Mouse (Mus musculus) MEL (cell line): ENCODE results near the gene Krtap4-2. TPM values are rescaled to one million over a fixed set of nuclear protein-coding genes. Genes with fewer than 3 reads are reported as not detected.

ENCODE experiments used
- DNase-seq: peaks from one replicate; pipeline ENCODE4 v3.0.0; 2011; ENCODE audit warnings: low read depth, low spot score
- H3K27ac ChIP-seq: 2 replicates; pipeline ENCODE4 v1.5.1; 2012; ENCODE audit warnings: low read depth, mild to moderate bottlenecking, control low read depth, low read length, moderate library complexity; ENCODE audit not compliant: control insufficient read depth
- H3K27me3 ChIP-seq, 2 experiments: fragments of 150-350 bp in 1 of 2; sonication (generic) in 1 of 2; 2 replicates each; pipeline ENCODE4 v1.6.1; 2012; ENCODE audit warnings: low read length in 2 of 2, mild to moderate bottlenecking in 2 of 2, improper control_type of control experiment in 1 of 2, moderate library complexity in 1 of 2; ENCODE audit not compliant: insufficient read depth in 2 of 2, control insufficient read depth in 1 of 2
- H3K36me3 ChIP-seq, 2 experiments: 2 replicates each; pipeline ENCODE4 v1.6.1; 2012 to 2014; ENCODE audit warnings: low read length in 2 of 2, improper control_type of control experiment in 1 of 2, inconsistent platforms in 1 of 2, mild to moderate bottlenecking in 1 of 2; ENCODE audit not compliant: insufficient read depth in 2 of 2, control insufficient read depth in 1 of 2
- H3K4me1 ChIP-seq, 2 experiments: fragments of 150-350 bp in 1 of 2; sonication (generic) in 1 of 2; 2 replicates each; pipeline ENCODE4 v1.6.1; 2012; ENCODE audit warnings: low read length in 2 of 2, improper control_type of control experiment in 1 of 2, mild to moderate bottlenecking in 1 of 2; ENCODE audit not compliant: insufficient read depth in 2 of 2, control insufficient read depth in 1 of 2
- H3K4me3 ChIP-seq, 2 experiments: fragments of 150-350 bp in 1 of 2; sonication (generic) in 1 of 2; 2 replicates each; pipeline ENCODE4 v1.5.1; 2012; ENCODE audit warnings: low read depth in 2 of 2, low read length in 2 of 2, mild to moderate bottlenecking in 2 of 2, moderate library complexity in 2 of 2, control low read depth in 1 of 2, improper control_type of control experiment in 1 of 2; ENCODE audit not compliant: control insufficient read depth in 1 of 2, insufficient read depth in 1 of 2
- H3K79me2 ChIP-seq: 2 replicates; pipeline ENCODE4 v1.6.1; 2012; ENCODE audit warnings: mild to moderate bottlenecking, low read length, moderate library complexity; ENCODE audit not compliant: control insufficient read depth, poor library complexity, insufficient read depth
- H3K9ac ChIP-seq: 2 replicates; pipeline ENCODE4 v1.6.1; 2012; ENCODE audit warnings: low read depth, mild to moderate bottlenecking, control low read depth, low read length, moderate library complexity; ENCODE audit not compliant: control insufficient read depth, poor library complexity, severe bottlenecking
- H3K9me3 ChIP-seq: fragments of 150-350 bp; sonication (generic); replicated peaks from 2 replicates; pipeline ENCODE4 v1.6.1; 2012; ENCODE audit warnings: mild to moderate bottlenecking, low read length, improper control_type of control experiment, moderate library complexity; ENCODE audit not compliant: insufficient read depth
- BHLHE40 ChIP-seq: IDR thresholded peaks from 2 replicates; pipeline ENCODE4 v1.6.1; 2012; ENCODE audit warnings: low read depth, mild to moderate bottlenecking, inconsistent platforms, low read length, improper control_type of control experiment, borderline replicate concordance
- CHD1 ChIP-seq: IDR thresholded peaks from 2 replicates; pipeline ENCODE4 v1.6.1; 2012; ENCODE audit warnings: low read depth, mild to moderate bottlenecking, inconsistent platforms, low read length, improper control_type of control experiment
- CHD2 ChIP-seq: IDR thresholded peaks from 2 replicates; pipeline ENCODE4 v1.6.1; 2011; ENCODE audit warnings: low read length, improper control_type of control experiment
- CTCF ChIP-seq, 3 experiments: IDR thresholded peaks in 2 of 3; conservative IDR thresholded peaks in 1 of 3; 2 replicates each; pipeline ENCODE4 v1.5.1; 2011 to 2012; ENCODE audit warnings: low read length in 3 of 3, low read depth in 2 of 3, mild to moderate bottlenecking in 2 of 3, improper control_type of control experiment in 1 of 3, inconsistent platforms in 1 of 3, mixed read lengths in 1 of 3, moderate library complexity in 1 of 3; ENCODE audit not compliant: control insufficient read depth in 1 of 3, insufficient read depth in 1 of 3, poor library complexity in 1 of 3, severe bottlenecking in 1 of 3
- ELF1 ChIP-seq: IDR thresholded peaks from 2 replicates; pipeline ENCODE4 v1.6.1; 2014; ENCODE audit warnings: low read depth, mild to moderate bottlenecking, inconsistent platforms, low read length, improper control_type of control experiment, moderate library complexity
- ETS1 ChIP-seq: IDR thresholded peaks from 2 replicates; pipeline ENCODE4 v1.6.1; 2012; ENCODE audit warnings: low read depth, mild to moderate bottlenecking, inconsistent platforms, low read length, improper control_type of control experiment, moderate library complexity
- GABPA ChIP-seq: IDR thresholded peaks from 2 replicates; pipeline ENCODE4 v1.6.1; 2012; ENCODE audit warnings: low read depth, mild to moderate bottlenecking, inconsistent platforms, low read length, improper control_type of control experiment, moderate library complexity
- KAT2A ChIP-seq: conservative IDR thresholded peaks from 2 replicates; pipeline ENCODE4 v1.6.1; 2012; ENCODE audit warnings: low read depth, low read length, improper control_type of control experiment, inconsistent platforms
- MAX ChIP-seq: IDR thresholded peaks from 2 replicates; pipeline ENCODE4 v1.6.1; 2011; ENCODE audit warnings: low read length, improper control_type of control experiment
- MAZ ChIP-seq: IDR thresholded peaks from 2 replicates; pipeline ENCODE4 v1.6.1; 2012; ENCODE audit warnings: low read depth, mild to moderate bottlenecking, inconsistent platforms, low read length, improper control_type of control experiment
- MXI1 ChIP-seq: IDR thresholded peaks from 2 replicates; pipeline ENCODE4 v1.6.1; 2011; ENCODE audit warnings: mild to moderate bottlenecking, low read depth, low read length, improper control_type of control experiment
- MYB ChIP-seq: IDR thresholded peaks from 2 replicates; pipeline ENCODE4 v1.6.1; 2011; ENCODE audit warnings: mild to moderate bottlenecking, low read depth, low read length, improper control_type of control experiment
- POLR2AphosphoS2 ChIP-seq: IDR thresholded peaks from 2 replicates; pipeline ENCODE4 v1.6.1; 2011; ENCODE audit warnings: low read length, improper control_type of control experiment
- POLR2AphosphoS5 ChIP-seq: IDR thresholded peaks from 2 replicates; pipeline ENCODE4 v1.6.1; 2012; ENCODE audit warnings: low read depth, borderline replicate concordance, mild to moderate bottlenecking, inconsistent platforms, low read length, moderate library complexity, mixed read lengths
- RCOR1 ChIP-seq: IDR thresholded peaks from 2 replicates; pipeline ENCODE4 v1.6.1; 2012; ENCODE audit warnings: low read depth, mild to moderate bottlenecking, inconsistent platforms, low read length, improper control_type of control experiment
- TAL1 ChIP-seq: IDR thresholded peaks from 2 replicates; pipeline ENCODE4 v1.6.1; 2012; ENCODE audit warnings: mild to moderate bottlenecking, inconsistent platforms, low read length, moderate library complexity, mixed read lengths
- TBP ChIP-seq: IDR thresholded peaks from 2 replicates; pipeline ENCODE4 v1.8.0; 2011; ENCODE audit warnings: low read depth, low read length, improper control_type of control experiment
- USF1 ChIP-seq: IDR thresholded peaks from 2 replicates; pipeline ENCODE4 v1.6.1; 2014; ENCODE audit warnings: low read depth, mild to moderate bottlenecking, inconsistent platforms, low read length, improper control_type of control experiment, moderate library complexity
- ZC3H11A ChIP-seq: IDR thresholded peaks from 2 replicates; pipeline ENCODE4 v1.6.1; 2012; ENCODE audit warnings: low read depth, mild to moderate bottlenecking, inconsistent platforms, low read length, improper control_type of control experiment
- ZKSCAN1 ChIP-seq: IDR thresholded peaks from 2 replicates; pipeline ENCODE4 v1.6.1; 2012; ENCODE audit warnings: low read depth, mild to moderate bottlenecking, inconsistent platforms, low read length, improper control_type of control experiment, moderate library complexity
- polyA plus RNA-seq, 2 experiments: library from polyadenylated mRNA; stranded (reverse) in 1 of 2; unstranded in 1 of 2; fragments of >175 nt in 1 of 2; fragments of >200 nt in 1 of 2; gene quantifications; 2 replicates each; pipeline versions ENCODE4 v1.2.1 to v1.2.4; 2012; ENCODE audit warnings: low replicate concordance in 2 of 2, low read depth in 1 of 2; ENCODE audit not compliant: insufficient read length in 2 of 2, insufficient read depth in 1 of 2, missing spikeins in 1 of 2
- total RNA-seq: library from RNA; depleted of rRNA; stranded (reverse); fragments of 300-350 nt; gene quantifications from 2 replicates; pipeline ENCODE4 v1.2.3, GENCODE M21; 2012

The Krtap4-2 gene
- total and polyA plus RNA-seq, 3 experiments: not detected

- Histone ChIP-seq H3K4me3 (no peak within 1 kb of the TSS), H3K36me3 (no peaks in the 10 kb centered on the region), H3K4me1 (no peaks in the 10 kb centered on the region), H3K9ac (no peak within 1 kb of the TSS), H3K79me2 (no peaks in the 10 kb centered on the region), H3K9me3 (no peaks in the 10 kb centered on the region; the same call in 1 of the 2 replicates), H3K27ac (no peak within 1 kb of the TSS), H3K27me3 (no peaks in the 10 kb centered on the region)
- TF ChIP-seq TAL1: no peak
- no peak for TF ChIP-seq GABPA
- TF ChIP-seq RCOR1: no peak
- TF ChIP-seq MYB: no peak
- TF ChIP-seq POLR2AphosphoS5: no peak
- no peak for TF ChIP-seq BHLHE40
- no peak for TF ChIP-seq CHD1
- no peak for TF ChIP-seq CHD2
- TF ChIP-seq ZC3H11A: no peak
- TF ChIP-seq KAT2A: no peak
- no peak for TF ChIP-seq MAZ
- no peak for TF ChIP-seq ETS1
- TF ChIP-seq TBP: no peak
- TF ChIP-seq ZKSCAN1: no peak
- no peak for TF ChIP-seq POLR2AphosphoS2
- TF ChIP-seq MXI1: no peak
- no peak for TF ChIP-seq MAX
- TF ChIP-seq CTCF (IDR thresholded peaks at IDR 0.05 in 2 of 3, conservative IDR thresholded peaks at IDR 0.05 in 1 of 3; ENCODE audit: control insufficient read depth in 1 of 3, insufficient read depth in 1 of 3, low read depth in 2 of 3, low read length in 3 of 3, poor library complexity in 1 of 3, severe bottlenecking in 1 of 3): no peak
- DNase-seq: no peak
These were observed 31.0 kb upstream of the Krtap4-2 start, which contains the start of gene Krtap4-6 for GRCm38 (mm10) chr11:99665860-99666259. Gene Krtap4-6 (minus strand): TSS chr11:99665960.

GRCm38 (mm10) chr11:99662802-99663201 lies 27.9 kb upstream of the Krtap4-2 start:
- Histone ChIP-seq H3K4me3 (no peak overlapping the region), H3K9ac (no peak overlapping the region), H3K36me3 (no peaks in the 10 kb centered on the region), H3K4me1 (no peaks in the 10 kb centered on the region), H3K79me2 (no peaks in the 10 kb centered on the region), H3K27ac (no peak overlapping the region), H3K9me3 (no peaks in the 10 kb centered on the region), H3K27me3 (no peaks in the 10 kb centered on the region)
- DNase-seq: no peak
- TF ChIP-seq POLR2AphosphoS5: no peak
- no peak for TF ChIP-seq ELF1
- TF ChIP-seq USF1: no peak
- no peak for TF ChIP-seq ZC3H11A
- no peak for TF ChIP-seq CTCF (IDR thresholded peaks at IDR 0.05 in 2 of 3, conservative IDR thresholded peaks at IDR 0.05 in 1 of 3; ENCODE audit: control insufficient read depth in 1 of 3, insufficient read depth in 1 of 3, low read depth in 2 of 3, low read length in 3 of 3, poor library complexity in 1 of 3, severe bottlenecking in 1 of 3)
- TF ChIP-seq TBP: no peak
- no peak for TF ChIP-seq MAZ
